Mouse (Mus musculus) cortical plate, adult 2 months (tissue): ENCODE data around the gene Gm9821. TPM values are rescaled to one million over a fixed set of nuclear protein-coding genes. Genes with fewer than 3 reads are reported as not detected.

Experiments
- H3K27ac ChIP-seq: fragments of 200-500 bp; 2 replicates; pipeline ENCODE4 v1.5.1; 2012; ENCODE audit warnings: low read length, control low read depth, inconsistent platforms; ENCODE audit not compliant: insufficient read depth
- H3K4me1 ChIP-seq: fragments of 200-500 bp; 2 replicates; pipeline ENCODE4 v1.6.1; 2011; ENCODE audit warnings: low read length; ENCODE audit not compliant: control insufficient read depth, insufficient read depth
- H3K4me3 ChIP-seq: fragments of 200-500 bp; 2 replicates; pipeline ENCODE4 v1.5.1; 2011; ENCODE audit warnings: mild to moderate bottlenecking, low read length, control low read depth; ENCODE audit not compliant: insufficient read depth
- CTCF ChIP-seq: fragments of 200-500 bp; IDR thresholded peaks from 2 replicates; pipeline ENCODE4 v1.5.1; 2011; ENCODE audit warnings: mild to moderate bottlenecking, control low read depth, low read length; ENCODE audit not compliant: insufficient read depth; ENCODE audit errors: extremely low read depth
- POLR2A ChIP-seq: fragments of 200-500 bp; IDR thresholded peaks from 2 replicates; pipeline ENCODE4 v1.6.1; 2011; ENCODE audit warnings: mild to moderate bottlenecking, low read length, control low read depth; ENCODE audit not compliant: insufficient read depth; ENCODE audit errors: extremely low read depth
- polyA plus RNA-seq: library from polyadenylated mRNA; depleted of rRNA; stranded (reverse); fragments of >200 nt; gene quantifications from 2 replicates; pipeline ENCODE4 v1.2.3, GENCODE M21; 2012

Gm9821 gene
- polyA plus RNA-seq, 1 experiment, result not detected

DNA sequence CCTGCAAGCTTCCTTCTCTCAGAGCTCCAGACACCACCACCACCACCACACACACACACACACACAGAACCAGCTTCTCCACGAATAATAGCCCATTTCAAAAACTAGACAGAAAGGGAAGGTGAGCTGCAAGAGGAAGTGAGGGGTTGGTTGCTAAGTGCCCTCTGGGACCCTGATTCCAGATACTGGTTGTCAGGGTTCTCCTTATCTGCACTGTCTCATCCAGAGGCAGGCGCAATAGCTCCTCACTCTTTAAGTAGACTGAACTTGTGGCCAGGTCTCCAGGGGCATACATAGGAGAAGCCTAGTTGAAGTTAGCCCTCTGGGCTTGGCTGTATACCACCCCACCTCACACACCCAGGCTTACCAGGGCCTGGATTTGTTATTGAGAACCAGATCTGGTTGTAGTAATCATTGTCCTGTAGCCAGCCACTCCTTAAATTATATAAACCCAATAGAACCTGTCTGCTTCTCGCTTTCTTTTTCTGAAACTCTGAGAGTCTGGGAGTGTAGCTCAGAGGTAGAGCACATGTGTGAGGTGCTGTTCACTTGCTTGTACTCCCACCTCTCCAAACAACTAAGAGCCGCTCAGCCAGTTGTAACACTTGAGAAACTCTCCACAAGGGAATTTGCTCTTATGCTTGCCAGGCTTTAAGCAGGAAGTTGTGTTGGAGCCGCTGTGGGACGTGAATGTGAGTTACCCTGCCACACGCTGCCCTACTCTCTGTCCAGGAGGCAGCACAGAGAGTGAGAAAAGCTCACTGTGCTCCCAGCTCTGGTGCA is 32.0 kb upstream of the Gm9821 start:
- TF ChIP-seq CTCF, result no peak
- TF ChIP-seq POLR2A, result no peak
- Histone ChIP-seq H3K27ac (no peak overlapping the region), H3K4me1 (no peaks in the 10 kb centered on the region), H3K4me3 (no peak overlapping the region)

- Histone ChIP-seq H3K4me1 (no peaks in the 10 kb centered on the region), H3K27ac (no peak overlapping the region), H3K4me3 (no peak overlapping the region)
- TF ChIP-seq CTCF (no peak), POLR2A (no peak)
These were observed 29.0 kb upstream of the Gm9821 start for GRCm38 (mm10) chr2:91916346-91916977.

GRCm38 (mm10) chr2:91917096-91917495 is 28.4 kb upstream of the Gm9821 start:
- H3K4me3 ChIP-seq, result no peak overlapping the region
- no peak for TF ChIP-seq CTCF
- no peak for TF ChIP-seq POLR2A
- H3K4me1 ChIP-seq, result no peaks in the 10 kb centered on the region
- no peak overlapping the region for H3K27ac ChIP-seq

GRCm38 (mm10) chr2:91920130-91920529 is 25.4 kb upstream of the Gm9821 start:
- Histone ChIP-seq H3K27ac (no peak overlapping the region), H3K4me3 (no peak overlapping the region), H3K4me1 (0 out of 2 replicates have a peak, but pooled peaks cover 1% of the 10 kb centered on the region)
- TF ChIP-seq POLR2A, result no peak
- TF ChIP-seq CTCF, result no peak

DNA sequence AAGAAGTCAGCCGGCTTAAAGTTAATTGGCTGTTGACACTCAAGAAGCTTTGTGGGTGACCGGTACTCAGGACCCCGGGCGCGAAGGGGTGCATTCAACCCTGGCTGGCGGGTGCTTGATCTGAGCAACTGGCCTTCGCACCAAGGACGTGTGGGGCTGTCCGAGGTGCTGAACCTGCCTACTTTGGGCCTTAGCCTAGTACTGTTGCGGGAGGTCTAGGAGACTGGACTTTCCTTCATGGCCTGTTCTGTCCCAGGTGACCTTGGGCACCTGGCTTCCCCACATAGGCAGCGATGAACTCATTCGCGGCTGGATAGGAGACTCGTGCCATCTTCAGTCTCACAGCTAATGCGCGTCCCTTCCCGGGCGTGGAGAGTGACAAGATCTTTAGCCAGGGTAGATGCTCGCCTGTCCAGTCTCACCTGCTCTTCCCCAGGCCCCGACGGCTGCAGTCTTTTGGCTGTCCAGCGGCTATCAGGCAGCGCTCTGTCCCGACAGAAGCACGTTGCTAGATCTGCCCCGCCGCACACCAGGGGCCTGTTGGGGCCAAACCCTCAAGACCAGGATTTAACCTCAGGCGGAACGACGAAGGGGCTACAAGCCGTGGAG is 24.2 kb upstream of the Gm9821 start:
- Histone ChIP-seq H3K4me3 (peak overlapping the region; percentile 85), H3K27ac (peak overlapping the region; percentile 13; the same call in 1 of the 2 replicates), H3K4me1 (peaks cover 7% of the 10 kb centered on the region)
- no peak for TF ChIP-seq POLR2A
- no peak for TF ChIP-seq CTCF

DNA sequence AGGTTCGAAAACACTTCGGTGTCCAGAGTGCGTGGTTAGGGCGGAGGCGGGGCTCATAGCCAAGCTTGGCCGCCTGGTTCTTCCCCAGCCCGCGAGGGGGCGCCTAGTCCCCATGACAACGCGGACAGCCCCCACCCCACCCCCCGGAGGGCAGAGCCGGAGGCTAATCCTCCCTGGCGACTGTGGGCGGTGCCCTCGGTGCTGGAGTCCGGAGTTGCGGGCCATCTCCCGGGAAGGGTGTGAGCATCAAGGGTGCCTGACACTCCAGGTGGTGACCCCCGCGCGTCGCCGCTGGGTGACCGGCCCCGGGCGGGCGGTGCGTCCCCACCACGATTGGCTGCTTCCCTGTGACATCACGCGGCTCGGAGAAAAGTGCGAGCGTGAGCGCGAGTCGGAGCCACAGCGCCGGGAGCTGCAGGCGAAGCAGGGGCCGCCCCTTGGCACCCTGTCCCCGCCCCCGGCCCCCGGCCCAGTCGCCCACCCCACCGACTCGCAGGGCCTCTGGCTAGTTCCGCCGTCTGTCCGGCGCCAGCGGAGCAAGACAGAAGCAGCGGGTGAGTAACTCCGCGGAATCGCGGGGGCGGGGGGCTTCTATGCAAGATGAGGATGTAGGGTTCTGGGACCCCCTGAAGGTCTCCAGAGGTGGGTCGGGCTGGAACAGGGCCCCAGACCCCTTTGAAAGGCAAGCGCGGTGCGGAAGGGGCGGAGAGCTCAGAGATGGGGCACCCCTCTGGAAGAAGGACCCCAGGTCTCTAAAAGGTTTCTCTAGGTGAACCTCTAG is 23.5 kb upstream of the Gm9821 start:
- TF ChIP-seq POLR2A, result peak; percentile 82
- TF ChIP-seq CTCF, result peak; percentile 17; the same call in 1 of the 2 replicates
- Histone ChIP-seq H3K4me1 (peaks cover 7% of the 10 kb centered on the region), H3K27ac (peak overlapping the region; percentile 38; the same call in 1 of the 2 replicates), H3K4me3 (peak overlapping the region; percentile 85)

DNA sequence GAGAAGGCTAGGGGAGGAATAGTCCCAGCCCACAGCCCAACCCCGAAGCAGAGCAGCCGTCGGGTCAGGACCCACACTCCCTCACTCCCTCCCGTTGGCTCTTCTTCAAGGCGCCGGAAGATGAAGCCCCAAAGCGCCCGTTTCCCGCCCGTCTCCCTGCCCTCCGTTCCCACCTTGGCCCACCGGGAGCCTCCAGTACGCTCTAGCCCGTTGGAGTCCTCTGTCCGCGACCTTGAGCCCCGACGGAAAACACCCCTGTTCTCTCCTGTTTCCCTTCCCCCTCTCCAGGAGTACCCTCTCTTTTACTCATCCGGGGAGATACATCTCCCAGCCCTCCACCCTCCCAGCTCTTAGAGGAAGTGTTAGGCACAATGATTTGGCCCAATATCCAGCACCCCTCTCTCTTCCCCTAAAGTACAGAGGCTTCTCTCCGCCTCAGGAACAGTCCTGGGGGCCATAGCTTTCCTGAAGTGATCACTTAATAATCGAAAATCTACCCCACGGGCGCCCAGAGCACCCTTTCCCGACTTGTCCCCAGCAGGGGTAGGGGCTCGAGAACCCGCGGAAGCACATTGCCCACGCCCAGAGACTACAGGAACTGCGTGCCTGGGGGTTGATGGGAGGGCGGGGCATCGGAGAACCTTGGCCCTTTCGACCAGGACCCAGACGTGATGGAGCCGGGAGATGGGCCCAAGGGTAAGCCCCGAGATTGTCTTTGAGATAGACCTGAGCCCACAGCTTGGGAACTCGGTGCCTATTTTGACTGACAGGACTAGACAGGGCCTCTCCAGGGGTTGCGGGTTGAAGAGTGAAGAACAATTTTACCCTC is 22.7 kb upstream of the Gm9821 start:
- TF ChIP-seq POLR2A (no peak), CTCF (no peak)
- peak overlapping the region; percentile 38; the same call in 1 of the 2 replicates for H3K27ac ChIP-seq
- H3K4me1 ChIP-seq, result peaks cover 7% of the 10 kb centered on the region
- H3K4me3 ChIP-seq, result peak overlapping the region; percentile 85

GRCm38 (mm10) chr2:91923415-91924337 is 21.8 kb upstream of the Gm9821 start:
- TF ChIP-seq CTCF (peak; percentile 69), POLR2A (no peak)
- H3K4me1 ChIP-seq, result peaks cover 9% of the 10 kb centered on the region
- peak overlapping the region; percentile 38; the same call in 1 of the 2 replicates for H3K27ac ChIP-seq
- peak overlapping the region; percentile 85 for H3K4me3 ChIP-seq

- H3K4me1 ChIP-seq, result peaks cover 9% of the 10 kb centered on the region
- peak overlapping the region; percentile 80; the same call in 1 of the 2 replicates for H3K27ac ChIP-seq
- TF ChIP-seq POLR2A, result no peak
- no peak for TF ChIP-seq CTCF
- peak overlapping the region; percentile 85 for H3K4me3 ChIP-seq
These were observed 20.8 kb upstream of the Gm9821 start for GRCm38 (mm10) chr2:91924726-91925125.
